Mouse (Mus musculus): Measurements from ENCODE around the gene Pparg. TPM values are rescaled to one million over a fixed set of nuclear protein-coding genes. Genes with fewer than 3 reads are reported as not detected.

Pparg gene
- polyA plus RNA-seq, 1 experiment from 2014 or later, result 0.15 TPM

DNA sequence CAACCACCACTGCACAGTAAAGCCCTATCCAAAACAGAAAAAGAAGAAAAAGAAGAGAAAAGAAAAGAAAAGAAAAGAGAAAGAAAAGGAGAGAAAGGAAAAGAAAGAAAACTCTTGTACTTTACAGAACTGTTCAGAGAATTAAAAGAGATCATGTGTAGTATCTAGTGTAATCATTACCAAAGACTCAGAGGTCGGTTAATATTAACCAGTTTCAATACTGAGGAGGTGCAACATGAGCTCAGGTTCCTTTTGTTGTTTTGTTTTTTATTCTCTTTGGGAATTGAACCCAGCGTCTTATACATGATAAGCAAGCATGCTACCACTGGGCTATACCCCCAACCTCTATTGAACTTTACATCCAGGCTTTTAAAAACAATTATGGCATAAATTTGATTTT is 74.1 kb downstream of the Pparg start:
- H3K9me3 ChIP-seq (ENCODE audit: control insufficient read depth, low read length), result no peaks in the 10 kb centered on the region
- no peak overlapping the region for H3K9ac ChIP-seq (replicated peaks; ENCODE audit: low read depth, low read length)
- no peaks in the 10 kb centered on the region; the same call in 1 of the 2 replicates for H3K4me1 ChIP-seq (replicated peaks; ENCODE audit: control insufficient read depth, insufficient read depth, low read length)
- no peak overlapping the region for H3K4me3 ChIP-seq (replicated peaks; ENCODE audit: low read length)
- no peak overlapping the region for H3K27ac ChIP-seq (ENCODE audit: low read length)
- no peaks in the 10 kb centered on the region for H3K27me3 ChIP-seq (replicated peaks; ENCODE audit: control insufficient read depth, insufficient read depth, low read length)
- H3K36me3 ChIP-seq (ENCODE audit: control insufficient read depth, insufficient read depth), result no peaks in the 10 kb centered on the region
- WGBS, result 74% methylated on average over 2 of the region's 2 CpGs
- no peak overlapping the region for H3K4me2 ChIP-seq (ENCODE audit: low read length)
- no peak for ATAC-seq

DNA sequence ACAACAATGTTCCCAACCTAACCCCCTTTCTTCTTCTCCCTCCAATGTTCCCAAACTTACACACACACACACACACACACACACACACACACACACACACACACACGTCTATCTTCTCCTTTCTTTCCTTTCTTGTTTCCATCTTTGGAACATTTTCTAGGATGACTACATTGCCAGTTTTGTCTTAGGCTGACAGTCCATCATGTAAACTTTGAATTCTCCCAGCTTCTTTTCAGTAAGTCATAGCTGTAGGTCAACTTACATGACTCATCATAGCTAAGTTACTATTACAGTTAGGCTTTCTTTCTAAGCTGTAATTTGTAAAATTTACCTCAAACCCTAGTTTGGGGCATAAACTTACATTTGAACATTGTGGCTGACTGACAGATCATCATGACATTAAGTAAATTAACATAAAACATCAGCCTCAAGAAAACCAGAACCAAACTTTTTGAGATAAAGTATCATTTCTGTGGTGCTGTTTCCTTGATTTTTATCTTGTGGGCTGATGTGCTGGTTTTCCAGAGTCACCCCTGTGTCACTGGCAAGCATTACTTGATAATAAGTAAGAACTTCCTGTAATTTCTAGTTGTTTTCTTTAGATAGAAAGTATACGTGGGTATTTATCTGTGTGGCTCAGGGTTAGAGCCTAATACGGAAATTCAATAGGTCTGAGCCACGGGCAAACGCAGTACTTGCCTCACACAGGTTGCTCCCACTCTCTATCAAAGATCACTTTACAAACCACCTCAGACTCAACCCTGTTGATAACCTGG is 79.7 kb downstream of the Pparg start:
- H3K4me3 ChIP-seq (replicated peaks; ENCODE audit: low read length), result no peak overlapping the region
- no peak overlapping the region for H3K27ac ChIP-seq (ENCODE audit: low read length)
- H3K4me1 ChIP-seq (replicated peaks; ENCODE audit: control insufficient read depth, insufficient read depth, low read length), result no peaks in the 10 kb centered on the region
- ATAC-seq, result no peak
- no peak overlapping the region for H3K4me2 ChIP-seq (ENCODE audit: low read length)
- H3K36me3 ChIP-seq (ENCODE audit: control insufficient read depth, insufficient read depth), result no peaks in the 10 kb centered on the region
- no peak overlapping the region for H3K9ac ChIP-seq (replicated peaks; ENCODE audit: low read depth, low read length)
- WGBS, result 84% methylated on average over 5 of the region's 5 CpGs
- H3K9me3 ChIP-seq (ENCODE audit: control insufficient read depth, low read length), result no peaks in the 10 kb centered on the region
- H3K27me3 ChIP-seq (replicated peaks; ENCODE audit: control insufficient read depth, insufficient read depth, low read length), result no peaks in the 10 kb centered on the region

DNA sequence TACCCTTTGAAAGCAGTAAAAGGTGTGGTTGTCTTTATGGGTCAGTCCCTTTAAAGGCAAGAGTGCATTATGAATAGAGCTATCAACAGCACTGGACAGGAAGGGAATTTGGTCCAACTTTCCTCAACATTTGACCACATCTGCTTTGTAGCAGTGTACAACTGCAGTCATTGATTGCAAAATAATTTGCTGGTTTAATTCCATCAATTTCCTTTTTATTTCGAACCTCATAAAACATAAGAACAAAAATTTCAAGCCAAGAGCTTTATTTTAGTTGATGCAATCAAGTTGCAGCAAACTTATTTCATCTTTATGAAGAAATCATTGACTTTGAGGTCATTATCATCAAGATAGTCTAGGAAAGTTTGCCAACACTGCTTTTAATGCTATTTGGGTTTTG is 91.8 kb downstream of the Pparg start:
- Histone ChIP-seq H3K4me3 (replicated peaks; ENCODE audit: low read length) (no peak overlapping the region), H3K9me3 (ENCODE audit: control insufficient read depth, low read length) (no peaks in the 10 kb centered on the region), H3K27me3 (replicated peaks; ENCODE audit: control insufficient read depth, insufficient read depth, low read length) (no peaks in the 10 kb centered on the region), H3K4me1 (replicated peaks; ENCODE audit: control insufficient read depth, insufficient read depth, low read length) (no peaks in the 10 kb centered on the region), H3K27ac (ENCODE audit: low read length) (no peak overlapping the region), H3K36me3 (ENCODE audit: control insufficient read depth, insufficient read depth) (no peaks in the 10 kb centered on the region), H3K9ac (replicated peaks; ENCODE audit: low read depth, low read length) (no peak overlapping the region), H3K4me2 (ENCODE audit: low read length) (no peak overlapping the region)
- 82% methylated on average over 1 of the region's 1 CpGs for WGBS
- no peak for ATAC-seq

DNA sequence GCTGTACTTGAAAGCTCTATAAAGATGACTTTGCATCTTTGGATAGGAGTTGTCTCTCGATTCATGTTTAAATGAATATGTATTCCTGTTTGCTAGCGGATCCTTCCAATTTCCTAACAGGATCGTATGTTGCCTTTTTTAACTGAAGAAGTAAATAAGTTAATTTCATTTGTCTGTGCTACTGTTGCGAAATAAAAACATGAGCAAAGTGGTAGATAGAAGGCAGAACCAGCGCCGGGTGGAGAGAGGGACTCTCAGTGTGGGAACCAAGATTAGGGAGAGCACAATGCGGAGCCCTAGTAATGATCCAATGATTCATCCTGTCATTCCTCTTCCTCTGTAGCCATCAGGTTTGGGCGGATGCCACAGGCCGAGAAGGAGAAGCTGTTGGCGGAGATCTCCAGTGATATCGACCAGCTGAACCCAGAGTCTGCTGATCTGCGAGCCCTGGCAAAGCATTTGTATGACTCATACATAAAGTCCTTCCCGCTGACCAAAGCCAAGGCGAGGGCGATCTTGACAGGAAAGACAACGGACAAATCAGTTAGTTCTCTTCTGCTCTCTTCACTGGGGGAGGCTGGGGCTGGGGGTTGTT is 102.1 kb downstream of the Pparg start:
- H3K36me3 ChIP-seq (ENCODE audit: control insufficient read depth, insufficient read depth), result no peaks in the 10 kb centered on the region
- no peak overlapping the region for H3K27ac ChIP-seq (ENCODE audit: low read length)
- H3K4me2 ChIP-seq (ENCODE audit: low read length), result no peak overlapping the region
- no peak overlapping the region for H3K9ac ChIP-seq (replicated peaks; ENCODE audit: low read depth, low read length)
- H3K9me3 ChIP-seq (ENCODE audit: control insufficient read depth, low read length), result no peaks in the 10 kb centered on the region
- ATAC-seq, result no peak
- no peaks in the 10 kb centered on the region for H3K27me3 ChIP-seq (replicated peaks; ENCODE audit: control insufficient read depth, insufficient read depth, low read length)
- WGBS, result 89% methylated on average over 16 of the region's 16 CpGs
- no peaks in the 10 kb centered on the region for H3K4me1 ChIP-seq (replicated peaks; ENCODE audit: control insufficient read depth, insufficient read depth, low read length)
- no peak overlapping the region for H3K4me3 ChIP-seq (replicated peaks; ENCODE audit: low read length)

DNA sequence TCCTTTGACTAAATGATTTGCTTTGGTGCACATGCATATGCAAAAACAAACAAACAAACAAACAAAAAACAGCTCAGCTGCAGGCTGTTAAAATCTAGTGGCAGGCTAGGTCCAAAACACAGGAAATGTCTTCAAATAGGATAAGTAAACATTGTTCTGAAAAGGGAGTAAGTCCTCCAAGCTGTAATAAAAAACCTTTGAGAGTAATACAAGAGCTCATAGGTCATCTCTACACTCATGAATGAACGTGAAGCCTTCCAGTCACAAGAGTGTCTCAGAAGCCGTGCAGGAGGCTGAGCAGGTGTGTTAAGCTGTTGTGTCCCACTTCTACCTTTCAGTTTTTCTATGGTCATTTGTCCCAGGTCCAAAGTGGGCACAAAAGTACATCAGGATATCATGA is 102.6 kb downstream of the Pparg start:
- 74% methylated on average over 2 of the region's 2 CpGs for WGBS
- Histone ChIP-seq H3K9ac (replicated peaks; ENCODE audit: low read depth, low read length) (no peak overlapping the region), H3K9me3 (ENCODE audit: control insufficient read depth, low read length) (no peaks in the 10 kb centered on the region), H3K4me2 (ENCODE audit: low read length) (no peak overlapping the region), H3K4me3 (replicated peaks; ENCODE audit: low read length) (no peak overlapping the region), H3K36me3 (ENCODE audit: control insufficient read depth, insufficient read depth) (no peaks in the 10 kb centered on the region), H3K27me3 (replicated peaks; ENCODE audit: control insufficient read depth, insufficient read depth, low read length) (no peaks in the 10 kb centered on the region), H3K4me1 (replicated peaks; ENCODE audit: control insufficient read depth, insufficient read depth, low read length) (no peaks in the 10 kb centered on the region), H3K27ac (ENCODE audit: low read length) (no peak overlapping the region)
- no peak for ATAC-seq

DNA sequence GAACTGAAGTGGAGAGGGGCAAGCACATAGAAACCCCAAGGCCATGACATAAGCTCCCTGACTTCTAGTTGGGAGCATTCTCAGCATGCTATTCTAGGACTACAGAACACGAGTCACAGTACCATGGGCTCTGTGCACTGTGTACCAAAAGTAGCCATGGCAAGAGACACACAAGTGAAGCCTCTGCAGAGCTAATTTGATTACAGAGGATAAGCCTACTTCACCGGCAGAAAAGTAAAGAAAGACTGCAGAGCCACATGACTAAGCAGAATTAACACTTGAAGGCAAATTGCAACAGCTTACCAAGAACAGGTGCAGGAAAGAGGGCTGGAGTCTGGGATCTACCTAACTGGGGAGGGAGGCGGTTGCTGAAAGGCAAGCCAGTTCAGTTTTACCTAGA is 103.9 kb downstream of the Pparg start:
- H3K9me3 ChIP-seq (ENCODE audit: control insufficient read depth, low read length), result no peaks in the 10 kb centered on the region
- no peak overlapping the region for H3K4me3 ChIP-seq (replicated peaks; ENCODE audit: low read length)
- H3K4me1 ChIP-seq (replicated peaks; ENCODE audit: control insufficient read depth, insufficient read depth, low read length), result peaks cover 1% of the 10 kb centered on the region; the same call in 1 of the 2 replicates
- no peak overlapping the region for H3K27ac ChIP-seq (ENCODE audit: low read length)
- no peaks in the 10 kb centered on the region for H3K36me3 ChIP-seq (ENCODE audit: control insufficient read depth, insufficient read depth)
- H3K4me2 ChIP-seq (ENCODE audit: low read length), result no peak overlapping the region
- H3K9ac ChIP-seq (replicated peaks; ENCODE audit: low read depth, low read length), result no peak overlapping the region
- 40% methylated on average over 3 of the region's 3 CpGs for WGBS
- H3K27me3 ChIP-seq (replicated peaks; ENCODE audit: control insufficient read depth, insufficient read depth, low read length), result no peaks in the 10 kb centered on the region
- no peak for ATAC-seq

DNA sequence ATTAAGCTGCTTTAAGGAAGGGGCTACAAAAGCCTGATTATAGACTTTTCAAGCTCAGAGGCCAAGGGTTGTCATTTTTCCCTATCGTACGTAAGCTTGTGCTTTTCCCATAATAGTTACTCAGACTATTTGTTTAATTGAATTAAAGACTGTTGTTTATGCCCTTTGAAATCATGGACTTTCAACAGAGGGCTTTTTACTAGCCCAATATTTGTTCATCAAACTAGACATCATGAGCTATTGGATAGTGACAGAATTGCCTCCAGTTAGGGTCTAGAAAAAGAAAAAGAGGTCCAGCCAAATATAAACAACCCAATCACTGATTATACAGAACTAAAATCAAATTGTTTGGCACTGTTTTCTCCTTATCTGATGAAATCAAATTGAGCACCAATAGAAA is 104.7 kb downstream of the Pparg start:
- H3K27ac ChIP-seq (ENCODE audit: low read length), result no peak overlapping the region
- no peak overlapping the region for H3K9ac ChIP-seq (replicated peaks; ENCODE audit: low read depth, low read length)
- no peak overlapping the region for H3K4me2 ChIP-seq (ENCODE audit: low read length)
- H3K9me3 ChIP-seq (ENCODE audit: control insufficient read depth, low read length), result no peaks in the 10 kb centered on the region
- WGBS, result 23% methylated on average over 2 of the region's 2 CpGs
- no peaks in the 10 kb centered on the region for H3K27me3 ChIP-seq (replicated peaks; ENCODE audit: control insufficient read depth, insufficient read depth, low read length)
- H3K4me3 ChIP-seq (replicated peaks; ENCODE audit: low read length), result no peak overlapping the region
- peaks cover 3% of the 10 kb centered on the region for H3K4me1 ChIP-seq (replicated peaks; ENCODE audit: control insufficient read depth, insufficient read depth, low read length)
- H3K36me3 ChIP-seq (ENCODE audit: control insufficient read depth, insufficient read depth), result no peaks in the 10 kb centered on the region
- no peak for ATAC-seq

DNA sequence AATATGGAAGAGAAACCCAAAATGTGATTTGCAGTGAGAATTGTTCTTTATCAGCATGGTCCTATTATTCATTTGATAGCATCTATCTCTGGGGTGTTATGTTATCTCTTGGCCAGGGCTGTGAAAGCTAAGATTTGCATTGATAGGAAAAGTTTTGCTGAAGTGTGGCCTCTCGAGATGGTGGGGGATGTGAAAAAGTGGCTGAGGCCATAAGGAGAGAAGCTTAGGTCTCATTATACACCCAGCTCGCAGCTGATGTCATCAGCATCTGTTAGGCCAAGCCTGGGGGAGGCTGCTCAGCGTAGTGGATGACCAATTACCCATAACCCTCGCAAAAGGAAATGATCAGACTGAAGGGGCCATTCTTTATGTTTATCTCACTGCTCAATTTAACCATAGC is 105.1 kb downstream of the Pparg start:
- no peaks in the 10 kb centered on the region for H3K36me3 ChIP-seq (ENCODE audit: control insufficient read depth, insufficient read depth)
- no peaks in the 10 kb centered on the region for H3K9me3 ChIP-seq (ENCODE audit: control insufficient read depth, low read length)
- WGBS, result 17% methylated on average over 4 of the region's 4 CpGs
- H3K9ac ChIP-seq (replicated peaks; ENCODE audit: low read depth, low read length), result no peak overlapping the region
- no peaks in the 10 kb centered on the region for H3K27me3 ChIP-seq (replicated peaks; ENCODE audit: control insufficient read depth, insufficient read depth, low read length)
- H3K4me3 ChIP-seq (replicated peaks; ENCODE audit: low read length), result no peak overlapping the region
- ATAC-seq, result no peak
- no peak overlapping the region for H3K4me2 ChIP-seq (ENCODE audit: low read length)
- no peak overlapping the region for H3K27ac ChIP-seq (ENCODE audit: low read length)
- peaks cover 3% of the 10 kb centered on the region for H3K4me1 ChIP-seq (replicated peaks; ENCODE audit: control insufficient read depth, insufficient read depth, low read length)

DNA sequence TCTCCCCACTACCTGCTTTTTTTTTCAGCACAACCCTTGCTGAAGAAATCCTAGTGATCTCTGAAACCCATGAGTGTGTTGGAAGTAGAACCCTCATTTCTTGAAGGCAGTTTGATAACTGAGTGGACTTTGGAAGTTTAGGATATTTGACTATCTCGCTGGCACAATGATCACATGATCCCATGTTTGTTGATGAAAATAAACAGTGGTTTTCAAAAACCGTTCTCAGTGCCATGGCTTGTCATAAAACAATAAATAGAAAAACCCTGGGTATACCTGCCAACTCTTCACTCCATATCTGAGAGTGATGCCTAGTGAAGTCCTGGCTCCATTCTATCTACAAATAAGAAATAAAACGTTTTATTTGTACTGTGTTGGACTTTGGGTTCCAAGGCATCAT is 105.8 kb downstream of the Pparg start:
- Histone ChIP-seq H3K4me3 (replicated peaks; ENCODE audit: low read length) (no peak overlapping the region), H3K4me2 (ENCODE audit: low read length) (no peak overlapping the region), H3K9ac (replicated peaks; ENCODE audit: low read depth, low read length) (no peak overlapping the region), H3K27ac (ENCODE audit: low read length) (no peak overlapping the region), H3K9me3 (ENCODE audit: control insufficient read depth, low read length) (no peaks in the 10 kb centered on the region), H3K36me3 (ENCODE audit: control insufficient read depth, insufficient read depth) (no peaks in the 10 kb centered on the region), H3K27me3 (replicated peaks; ENCODE audit: control insufficient read depth, insufficient read depth, low read length) (no peaks in the 10 kb centered on the region), H3K4me1 (replicated peaks; ENCODE audit: control insufficient read depth, insufficient read depth, low read length) (peaks cover 3% of the 10 kb centered on the region)
- WGBS, result 73% methylated on average over 3 of the region's 3 CpGs
- no peak for ATAC-seq
